Mouse (Mus musculus) heart, postnatal 0 days (tissue): ENCODE results near the gene Pik3ap1.

Experiments
- CTCF ChIP-seq: IDR thresholded peaks from 2 replicates; pipeline ENCODE4 v1.5.1; 2016; ENCODE audit warnings: antibody characterized with exemption, control low read depth, low read depth
- EP300 ChIP-seq: IDR thresholded peaks from 2 replicates; pipeline ENCODE4 v1.6.1; 2016; ENCODE audit warnings: antibody characterized with exemption, low read depth

GRCm38 (mm10) chr19:41338379-41338778 lies 46.5 kb downstream of the Pik3ap1 start:
- TF ChIP-seq CTCF (no peak), EP300 (no peak)
